In genomic region chr5:66530361-66530760, GRCm38 (mm10) we compare ENCODE assay signal across 21 mouse cellular contexts.
A peak's percentile ranks its signal among the peaks of the same experiment; 100 is the strongest.
DNase-seq lines count a peak whose midpoint lies in the region; ATAC-seq and TF ChIP-seq lines count a peak whose summit lies in the region.
"Had no signal": no experiment of that assay in that cellular context is flagged by ENCODE, and none has a peak within 500 bp of the region (broad histone marks: within the 10 kb centered on the region; RNA-seq: fewer than 3 reads in every experiment).

No protein-coding gene starts in this region.

- no peak overlapping the region for H3K4me2 ChIP-seq in limb, embryonic 11.5 days (ENCODE audit: low read depth, severe bottlenecking)
- no peak overlapping the region for H3K4me2 ChIP-seq in midbrain, embryonic 11.5 days
- H3K4me2 ChIP-seq in midbrain, embryonic 15.5 days = no peak overlapping the region
- H3K4me2 ChIP-seq: embryonic facial prominence, embryonic 13.5 days; hindbrain, embryonic 13.5 days; intestine, embryonic 15.5 days had no signal

- peaks cover 4% of the 10 kb centered on the region; the same call in 1 of the 2 replicates for H3K79me2 ChIP-seq in heart, adult 2 months (replicated peaks; ENCODE audit: control insufficient read depth, insufficient read depth, low read length)

- 83% methylated on average over 4 of the region's 4 CpGs for WGBS in heart, adult 2 months
- 88% methylated on average over 4 of the region's 4 CpGs for WGBS in limb, embryonic 11.5 days
- 93% methylated on average over 4 of the region's 4 CpGs for WGBS in midbrain, embryonic 11.5 days
- WGBS in midbrain, embryonic 15.5 days = 88% methylated on average over 4 of the region's 4 CpGs

- H3K4me1 ChIP-seq in heart, adult 2 months (ENCODE audit: control insufficient read depth, insufficient read depth, low read length) = peaks cover 11% of the 10 kb centered on the region
- peaks cover 33% of the 10 kb centered on the region for H3K4me1 ChIP-seq in limb, embryonic 11.5 days (ENCODE audit: control insufficient read depth, insufficient read depth, low read length)
- H3K4me1 ChIP-seq in midbrain, embryonic 11.5 days (ENCODE audit: control insufficient read depth, insufficient read depth, low read length) = peaks cover 8% of the 10 kb centered on the region
- peaks cover 14% of the 10 kb centered on the region for H3K4me1 ChIP-seq in midbrain, embryonic 15.5 days

- intact Hi-C loops in heart, adult 2 months (cut with DNase I) = no loop called here

- peak; percentile 92 for DNase-seq in heart, adult 11 months
- no peak for DNase-seq in heart, adult 2 months
- peak; percentile 57 for DNase-seq in ES-CJ7 (ENCODE audit: low read depth, low spot score)
- DNase-seq in WW6 (ENCODE audit: low read depth, low spot score) = peak; percentile 4
- DNase-seq in limb, embryonic 11.5 days (ENCODE audit: low spot score) = no peak
- DNase-seq in midbrain, embryonic 11.5 days (ENCODE audit: low spot score, missing footprints) = no peak
- DNase-seq: adrenal gland, adult 8-10 months; adrenal gland, postnatal 36 days; cerebellum, adult 11-12 months; cerebellum, adult 9-10 months; cerebellum, postnatal 25 days; gastrocnemius, postnatal 10 days; heart, postnatal 10 days; heart, postnatal 4 days; kidney, adult 18-20 months had no signal

- H3K9ac ChIP-seq in heart, adult 2 months (ENCODE audit: low read depth, low read length) = no peak overlapping the region
- H3K9ac ChIP-seq in limb, embryonic 11.5 days (ENCODE audit: low read length) = no peak overlapping the region
- H3K9ac ChIP-seq in midbrain, embryonic 11.5 days (ENCODE audit: low read length) = no peak overlapping the region
- H3K9ac ChIP-seq in midbrain, embryonic 15.5 days = no peak overlapping the region
- H3K9ac ChIP-seq: embryonic facial prominence, embryonic 13.5 days; hindbrain, embryonic 13.5 days; intestine, embryonic 15.5 days had no signal

- H3K4me3 ChIP-seq in heart, adult 2 months = no peak overlapping the region
- no peak overlapping the region for H3K4me3 ChIP-seq in limb, embryonic 11.5 days (ENCODE audit: low read depth, low read length)
- no peak overlapping the region for H3K4me3 ChIP-seq in midbrain, embryonic 11.5 days (ENCODE audit: low read depth, low read length)
- H3K4me3 ChIP-seq in midbrain, embryonic 15.5 days = no peak overlapping the region
- H3K4me3 ChIP-seq: embryonic facial prominence, embryonic 13.5 days; hindbrain, embryonic 13.5 days; intestine, embryonic 15.5 days had no signal

- H3K27me3 ChIP-seq in heart, adult 2 months (ENCODE audit: control insufficient read depth, insufficient read depth, low read length) = no peaks in the 10 kb centered on the region
- no peaks in the 10 kb centered on the region for H3K27me3 ChIP-seq in limb, embryonic 11.5 days (ENCODE audit: control insufficient read depth, insufficient read depth, low read length)
- H3K27me3 ChIP-seq in midbrain, embryonic 11.5 days (ENCODE audit: control insufficient read depth, insufficient read depth, low read length) = no peaks in the 10 kb centered on the region
- no peaks in the 10 kb centered on the region for H3K27me3 ChIP-seq in midbrain, embryonic 15.5 days (replicated peaks)
- H3K27me3 ChIP-seq: CH12.LX; embryonic facial prominence, embryonic 13.5 days; hindbrain, embryonic 13.5 days; intestine, embryonic 15.5 days had no signal

- no peak for ATAC-seq in limb, embryonic 11.5 days (ENCODE audit: insufficient number of reproducible peaks, low FRiP score, low TSS enrichment, low read depth)
- no peak for ATAC-seq in midbrain, embryonic 11.5 days (ENCODE audit: low FRiP score)
- ATAC-seq in midbrain, embryonic 15.5 days (replicated peaks) = no peak
- ATAC-seq: forebrain, embryonic 14.5 days; intestine, embryonic 15.5 days had no signal

- peaks cover 9% of the 10 kb centered on the region; the same call in 1 of the 2 replicates for H3K36me3 ChIP-seq in heart, adult 2 months (ENCODE audit: control insufficient read depth, insufficient read depth, low read length)
- no peaks in the 10 kb centered on the region for H3K36me3 ChIP-seq in limb, embryonic 11.5 days (ENCODE audit: control insufficient read depth, insufficient read depth, low read length)
- H3K36me3 ChIP-seq in midbrain, embryonic 11.5 days (ENCODE audit: control insufficient read depth, insufficient read depth, low read length) = no peaks in the 10 kb centered on the region
- no peaks in the 10 kb centered on the region for H3K36me3 ChIP-seq in midbrain, embryonic 15.5 days (replicated peaks)
- H3K36me3 ChIP-seq: embryonic facial prominence, embryonic 13.5 days; hindbrain, embryonic 13.5 days; intestine, embryonic 15.5 days had no signal

- TF ChIP-seq CTCF in heart, adult 2 months (IDR thresholded peaks at IDR 0.05) = no peak

- no peaks in the 10 kb centered on the region for H3K9me3 ChIP-seq in limb, embryonic 11.5 days (ENCODE audit: control insufficient read depth, low read length)
- H3K9me3 ChIP-seq in midbrain, embryonic 11.5 days (ENCODE audit: control insufficient read depth, low read length) = no peaks in the 10 kb centered on the region
- H3K9me3 ChIP-seq in midbrain, embryonic 15.5 days = no peaks in the 10 kb centered on the region
- H3K9me3 ChIP-seq: embryonic facial prominence, embryonic 13.5 days; hindbrain, embryonic 13.5 days; intestine, embryonic 15.5 days had no signal

- H3K27ac ChIP-seq in heart, adult 2 months = no peak overlapping the region
- 0 out of 2 replicates have a peak overlapping the region, but pooled peaks have one; percentile 4 for H3K27ac ChIP-seq in limb, embryonic 11.5 days (replicated peaks; ENCODE audit: low read depth, low read length)
- H3K27ac ChIP-seq in midbrain, embryonic 11.5 days (ENCODE audit: low read depth, low read length) = no peak overlapping the region
- no peak overlapping the region for H3K27ac ChIP-seq in midbrain, embryonic 15.5 days
- H3K27ac ChIP-seq: hindbrain, embryonic 13.5 days; intestine, embryonic 15.5 days had no signal

- no peak for TF ChIP-seq EP300 in heart, adult 2 months (IDR thresholded peaks at IDR 0.05; ENCODE audit: insufficient read depth, low read depth, low read length)

- TF ChIP-seq POLR2A in heart, adult 2 months (IDR thresholded peaks at IDR 0.05; ENCODE audit: insufficient read depth, low read depth, low read length) = no peak

Comparison
In these comparisons a context has a peak if more than half of its experiments do, and no peak if none do; other contexts are left out.
1. DNase-seq: peak in heart, adult 11 months (single experiment), ES-CJ7 (single experiment) and WW6 (single experiment); none in heart, adult 2 months (0 of 2), limb, embryonic 11.5 days (single experiment) and midbrain, embryonic 11.5 days (single experiment).